Comparison of ENCODE assay signal across 17 mouse cellular contexts in the genomic region with DNA sequence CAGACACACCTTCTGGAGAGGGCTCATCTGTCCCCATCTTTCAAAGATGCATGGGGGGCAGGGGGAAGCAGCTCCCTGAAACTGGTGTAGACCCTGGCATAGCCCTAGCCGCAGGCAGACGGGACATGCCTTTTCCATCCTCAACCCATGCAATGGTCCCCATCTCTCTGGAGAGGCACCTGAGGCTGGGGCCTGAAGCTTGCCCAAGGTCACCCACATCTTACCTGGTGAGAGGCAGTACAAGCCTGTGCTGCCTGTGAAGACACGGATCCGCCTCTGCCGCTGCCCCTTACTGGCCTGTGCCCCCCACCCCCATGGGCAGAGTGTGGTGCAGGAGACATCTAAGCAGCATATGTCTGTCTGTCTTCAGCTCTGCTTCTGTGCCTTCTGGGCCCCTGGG.
"Had no signal": no experiment of that assay in that cellular context is flagged by ENCODE, and none has a peak within 500 bp of the region (broad histone marks: within the 10 kb centered on the region; RNA-seq: fewer than 3 reads in every experiment).

No protein-coding gene starts in this region.

- H3K9me3 ChIP-seq: kidney, embryonic 15.5 days; limb, embryonic 13.5 days; liver, embryonic 12.5 days; liver, embryonic 15.5 days; midbrain, embryonic 13.5 days; neural tube, embryonic 13.5 days had no signal

- H3K4me2 ChIP-seq: kidney, embryonic 15.5 days; limb, embryonic 13.5 days; liver, embryonic 12.5 days; liver, embryonic 15.5 days; midbrain, embryonic 13.5 days; neural tube, embryonic 13.5 days had no signal

- H3K4me1 ChIP-seq: liver, embryonic 12.5 days; liver, embryonic 15.5 days had no signal

- H3K27ac ChIP-seq: liver, embryonic 12.5 days; liver, embryonic 15.5 days; midbrain, embryonic 13.5 days; neural tube, embryonic 13.5 days had no signal

- DNase-seq: kidney, adult 8-10 months; kidney, postnatal 10 days; kidney, postnatal 36 days; layer of hippocampus, postnatal 36 days; left cerebral cortex, postnatal 4 days; liver; lung, adult 18-20 months; thymus, adult 18-20 months; thymus, postnatal 36 days had no signal

- ATAC-seq: liver, embryonic 12.5 days; midbrain, embryonic 13.5 days; midbrain, embryonic 16.5 days had no signal

- H3K9ac ChIP-seq: kidney, embryonic 15.5 days; limb, embryonic 13.5 days; liver, embryonic 12.5 days; liver, embryonic 15.5 days; midbrain, embryonic 13.5 days; neural tube, embryonic 13.5 days had no signal

- H3K36me3 ChIP-seq: kidney, embryonic 15.5 days; limb, embryonic 13.5 days; liver, embryonic 12.5 days; liver, embryonic 15.5 days; midbrain, embryonic 13.5 days; neural tube, embryonic 13.5 days had no signal

- H3K27me3 ChIP-seq: liver, embryonic 15.5 days; midbrain, embryonic 13.5 days; neural tube, embryonic 13.5 days had no signal

- H3K4me3 ChIP-seq: kidney, embryonic 15.5 days; limb, embryonic 13.5 days; liver, embryonic 12.5 days; liver, embryonic 15.5 days; midbrain, embryonic 13.5 days; myocyte; neural tube, embryonic 13.5 days had no signal
